Mouse (Mus musculus) ovary, postnatal 10 days (tissue): ENCODE measurements around the gene Icam2.

Source experiments
- DNase-seq: peaks from one replicate; pipeline ENCODE4 v3.0.0; 2022; ENCODE audit warnings: low spot score

The Icam2 gene

GRCm38 (mm10) chr11:106391546-106392188 lies 3.8 kb upstream of the Icam2 start:
- DNase-seq = no peak

- DNase-seq = no peak
Measured at GRCm38 (mm10) chr11:106390757-106391156, 2.9 kb upstream of the Icam2 start.

GRCm38 (mm10) chr11:106389611-106390010 lies 1.7 kb upstream of the Icam2 start:
- no peak for DNase-seq

GRCm38 (mm10) chr11:106387020-106387419 lies 855 bp downstream of the Icam2 start:
- DNase-seq = no peak

- no peak for DNase-seq
Measured at GRCm38 (mm10) chr11:106386409-106386808, 1.5 kb downstream of the Icam2 start.

- no peak for DNase-seq
Measured at GRCm38 (mm10) chr11:106383051-106383790, 4.7 kb downstream of the Icam2 start.

- no peak for DNase-seq
Measured at GRCm38 (mm10) chr11:106382424-106382823, 5.5 kb downstream of the Icam2 start.

GRCm38 (mm10) chr11:106381883-106382282 lies 6.0 kb downstream of the Icam2 start:
- DNase-seq = no peak

GRCm38 (mm10) chr11:106381011-106381410 lies 6.9 kb downstream of the Icam2 start:
- DNase-seq = no peak

GRCm38 (mm10) chr11:106374979-106375378 lies 12.9 kb downstream of the Icam2 start:
- no peak for DNase-seq

GRCm38 (mm10) chr11:106374559-106374958 lies 13.3 kb downstream of the Icam2 start:
- DNase-seq = no peak

- no peak for DNase-seq
Measured at GRCm38 (mm10) chr11:106373998-106374397, 13.9 kb downstream of the Icam2 start.

GRCm38 (mm10) chr11:106366316-106366715 lies 21.6 kb downstream of the Icam2 start:
- peak; percentile 71 for DNase-seq

GRCm38 (mm10) chr11:106365366-106365765 lies 22.5 kb downstream of the Icam2 start, which contains the start of gene Prr29:
Gene Prr29, plus strand, starts transcription at chr11:106365472.
- DNase-seq = no peak

- no peak for DNase-seq
Measured at GRCm38 (mm10) chr11:106364712-106365111, 23.2 kb downstream of the Icam2 start.

- DNase-seq = no peak
Measured at GRCm38 (mm10) chr11:106359350-106359749, 28.5 kb downstream of the Icam2 start.

GRCm38 (mm10) chr11:106355382-106356128 lies 32.3 kb downstream of the Icam2 start:
- DNase-seq = no peak

- DNase-seq = no peak
Measured at GRCm38 (mm10) chr11:106354181-106354580, 33.7 kb downstream of the Icam2 start.

- no peak for DNase-seq
Measured at GRCm38 (mm10) chr11:106353188-106353587, 34.7 kb downstream of the Icam2 start, which contains the start of gene Scn4a. Gene Scn4a, minus strand, starts transcription at chr11:106353288.

GRCm38 (mm10) chr11:106351941-106352340 lies 35.9 kb downstream of the Icam2 start:
- no peak for DNase-seq

GRCm38 (mm10) chr11:106351253-106351652 lies 36.6 kb downstream of the Icam2 start:
- DNase-seq = no peak

GRCm38 (mm10) chr11:106350853-106351252 lies 37.0 kb downstream of the Icam2 start:
- DNase-seq = no peak

- DNase-seq = no peak
Measured at GRCm38 (mm10) chr11:106349772-106350171, 38.1 kb downstream of the Icam2 start.
